Mouse (Mus musculus) ovary, adult 10 weeks (tissue): ENCODE results near the gene 8030474K03Rik. TPM values are rescaled to one million over a fixed set of nuclear protein-coding genes. Genes with fewer than 3 reads are reported as not detected.

Source experiments
- polyA plus RNA-seq: library from polyadenylated mRNA; stranded (reverse); fragments of 350-450 nt; fragmentation: Illumina TruSeq; extraction: RNeasy Lipid Tissue Mini Kit (QIAGEN cat#74804); gene quantifications from one replicate; pipeline ENCODE4 v1.2.3, GENCODE M21; 2014

8030474K03Rik gene
- not detected for polyA plus RNA-seq

GRCm38 (mm10) chrX:101794342-101794741 is at the start of gene 8030474K03Rik, which contains the start of gene Gm4779:
8030474K03Rik (plus strand) TSS chrX:101794656.
Gm4779 (minus strand) TSS chrX:101794423.

Other genes with a start within 250 kb of the 8030474K03Rik start
- 206 TPM for gene Ogt, start 154.6 kb upstream of the 8030474K03Rik start, polyA plus RNA-seq
- gene Cxcr3, start 60.4 kb upstream of the 8030474K03Rik start, polyA plus RNA-seq = not detected
- not detected for gene Gm4779, start 233 bp upstream of the 8030474K03Rik start, polyA plus RNA-seq
- 18.7 TPM for gene Nhsl2, start 54.7 kb downstream of the 8030474K03Rik start, polyA plus RNA-seq